Mouse (Mus musculus) kidney, adult 11 months (tissue): ENCODE results near the gene Tnrc6a.
"Not testable (repeated sequence)": the region's sequence is repeated elsewhere in the genome, so short reads cannot be mapped to it uniquely, and the experiment has no call there.

Source experiments
- DNase-seq: peaks from one replicate; pipeline ENCODE4 v3.0.0; 2022

Gene Tnrc6a

DNA sequence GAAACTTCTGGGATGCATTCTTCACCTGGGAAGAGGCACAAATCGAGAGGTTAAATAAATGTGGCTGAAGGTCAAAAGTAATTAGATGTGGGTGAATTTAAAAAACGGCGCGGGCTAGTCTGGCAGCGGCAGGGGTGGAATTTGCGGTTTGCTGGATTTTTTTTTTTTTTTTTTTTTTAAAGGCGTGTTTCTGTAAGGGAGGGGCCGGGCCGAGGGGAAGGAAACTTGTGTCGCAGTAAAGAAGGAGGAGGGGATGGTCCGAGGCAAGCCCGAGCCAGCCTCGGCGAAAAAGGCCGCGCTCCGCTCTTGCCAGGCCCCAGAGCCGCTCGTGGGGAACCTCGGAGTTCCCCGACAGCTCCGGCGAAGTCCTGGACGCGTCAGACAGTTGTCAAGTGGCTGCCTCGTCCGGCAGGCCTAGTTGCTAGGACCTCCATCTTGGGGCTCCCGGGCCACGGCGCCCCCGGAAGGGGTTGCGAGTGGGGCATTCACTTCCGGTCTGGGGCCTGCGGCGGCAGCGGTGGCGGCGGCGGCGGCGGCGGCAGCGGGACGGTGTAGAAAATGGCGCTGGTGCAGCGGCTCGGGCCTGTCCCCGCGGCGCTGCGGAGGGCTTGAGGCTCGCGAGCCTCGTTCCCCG lies at the start of gene Tnrc6a:
Tnrc6a (plus strand) TSS at position 221 of the 634 bp plus-strand sequence.
- DNase-seq: peak; percentile 95

- DNase-seq: no peak
Observed at GRCm38 (mm10) chr7:123082236-123082635, 41.4 kb upstream of the Tnrc6a start.

- DNase-seq: no peak
Observed at GRCm38 (mm10) chr7:123083441-123084123, 40.1 kb upstream of the Tnrc6a start.

DNA sequence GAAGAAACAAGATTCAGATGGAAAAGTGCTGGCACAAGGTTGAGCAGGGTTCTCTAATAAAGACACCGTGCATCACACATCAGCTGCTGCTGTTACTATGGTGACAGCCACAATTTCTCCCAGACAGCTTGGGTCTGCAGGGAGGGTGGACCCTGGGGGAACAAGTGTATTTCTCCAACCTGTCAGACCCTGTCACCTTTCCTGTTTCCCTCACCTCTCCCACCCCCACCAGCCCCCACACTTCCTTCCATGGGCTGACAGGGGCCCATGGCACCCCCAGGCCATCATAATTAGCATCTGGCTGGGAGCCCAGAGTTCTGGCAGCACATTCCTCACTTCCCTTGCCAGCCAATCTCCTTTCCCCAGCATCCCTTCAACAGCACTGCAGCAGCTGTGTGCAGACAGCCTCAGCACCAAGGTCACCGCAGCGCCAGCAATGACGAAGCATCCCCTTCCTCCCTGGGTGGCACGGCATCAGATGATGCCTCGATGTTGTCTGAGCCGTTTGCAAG lies 39.4 kb upstream of the Tnrc6a start:
- DNase-seq: peak; percentile 86

GRCm38 (mm10) chr7:123084708-123085107 lies 39.0 kb upstream of the Tnrc6a start:
- peak; percentile 31 for DNase-seq

GRCm38 (mm10) chr7:123088920-123089319 lies 34.8 kb upstream of the Tnrc6a start:
- DNase-seq: no peak

DNA sequence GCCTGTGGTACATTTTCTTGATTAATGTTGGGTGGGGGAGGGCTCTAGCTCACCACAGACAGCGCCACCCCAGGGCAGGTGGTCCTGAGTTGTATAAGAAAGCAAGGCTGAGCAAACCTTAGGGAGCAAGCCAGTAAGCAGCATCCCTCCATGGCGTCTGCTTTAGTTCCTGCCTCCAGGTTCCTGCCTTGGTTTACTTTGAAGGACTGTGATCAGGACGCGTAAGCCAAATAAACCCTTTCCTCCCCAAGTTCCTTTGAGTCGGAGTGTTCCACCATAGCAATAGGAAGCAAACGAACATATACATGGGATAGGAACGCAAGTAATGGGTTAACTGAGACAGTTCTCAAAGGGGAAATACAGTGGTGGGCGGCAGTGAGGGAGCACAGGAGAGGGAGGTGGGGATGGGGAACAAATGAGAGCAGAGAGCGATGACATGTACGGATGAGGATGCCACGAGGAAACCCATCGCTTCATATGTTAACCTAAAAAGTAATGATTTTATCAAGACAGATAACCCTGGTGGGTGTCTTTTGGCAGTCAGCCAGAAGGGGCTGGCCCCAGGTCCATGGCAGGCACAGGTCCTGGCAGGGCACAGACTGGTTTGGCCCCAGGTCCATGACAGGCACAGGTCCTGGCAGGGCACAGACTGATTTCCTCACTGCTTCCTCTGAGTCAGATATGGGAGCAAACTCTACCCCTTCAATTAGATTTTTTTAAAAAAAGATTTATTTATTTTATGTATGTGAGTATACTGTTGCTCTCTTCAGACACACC lies 27.2 kb upstream of the Tnrc6a start:
- no peak for DNase-seq

- DNase-seq: peak; percentile 79
Observed at GRCm38 (mm10) chr7:123097891-123098750, 25.6 kb upstream of the Tnrc6a start.

DNA sequence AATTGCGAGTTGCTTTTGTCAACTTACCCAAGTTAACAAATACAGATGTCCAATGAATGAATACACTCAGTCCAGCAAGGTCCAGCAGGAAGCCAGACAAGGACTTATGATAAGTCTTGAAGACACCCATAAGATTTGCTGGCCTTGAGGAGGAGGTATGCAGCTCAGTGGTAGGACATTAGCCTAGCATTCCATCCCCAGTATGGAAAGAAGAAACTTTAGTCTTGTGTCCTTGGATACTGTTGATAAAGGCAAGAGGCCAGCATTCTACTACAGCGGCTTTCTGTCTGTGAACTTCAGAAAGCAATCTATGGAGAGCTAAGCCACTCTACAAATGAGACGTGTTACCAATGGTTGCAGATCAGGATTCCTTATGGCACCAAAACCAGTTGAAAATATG lies 22.4 kb upstream of the Tnrc6a start:
- DNase-seq: no peak

DNA sequence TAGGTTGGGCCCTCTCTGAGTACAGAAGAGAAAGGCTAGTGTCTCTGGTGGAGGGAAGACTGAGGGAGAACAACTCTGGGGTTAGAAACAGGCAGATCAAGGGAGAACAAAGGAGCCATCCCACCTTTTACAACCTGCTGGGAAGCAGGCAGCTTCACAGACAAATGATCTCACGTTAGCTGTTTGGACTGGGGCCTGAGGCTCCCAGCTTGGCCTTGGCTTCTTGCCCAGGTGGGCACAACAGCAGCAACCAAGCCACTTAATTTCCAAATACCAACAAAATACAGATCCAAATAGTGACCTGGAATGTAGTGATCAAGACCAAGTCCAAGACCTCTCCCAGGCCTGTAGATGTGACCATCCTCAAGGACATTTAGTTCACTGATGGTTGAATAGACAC lies 18.3 kb upstream of the Tnrc6a start:
- DNase-seq: not testable (repeated sequence)

DNA sequence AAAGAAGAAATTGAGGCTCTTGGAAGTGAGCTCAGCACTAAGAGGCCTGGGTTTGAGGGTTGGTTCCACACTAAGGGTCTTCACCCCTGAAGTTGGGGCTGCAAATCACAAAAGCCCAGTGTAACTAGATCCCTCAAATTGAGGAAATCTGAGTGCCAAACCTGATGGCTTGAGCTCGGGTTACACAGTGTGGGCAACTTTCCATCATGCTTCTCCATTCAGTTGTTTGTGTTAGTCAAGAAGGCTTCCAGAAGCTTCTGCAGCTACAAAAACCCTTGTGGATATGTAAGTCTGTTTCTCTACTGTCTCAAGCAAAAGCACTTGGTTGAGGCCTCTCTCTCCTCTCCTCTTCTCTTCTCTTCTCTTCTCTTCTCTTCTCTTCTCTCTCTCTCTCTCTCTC lies 17.8 kb upstream of the Tnrc6a start:
- no peak for DNase-seq

DNA sequence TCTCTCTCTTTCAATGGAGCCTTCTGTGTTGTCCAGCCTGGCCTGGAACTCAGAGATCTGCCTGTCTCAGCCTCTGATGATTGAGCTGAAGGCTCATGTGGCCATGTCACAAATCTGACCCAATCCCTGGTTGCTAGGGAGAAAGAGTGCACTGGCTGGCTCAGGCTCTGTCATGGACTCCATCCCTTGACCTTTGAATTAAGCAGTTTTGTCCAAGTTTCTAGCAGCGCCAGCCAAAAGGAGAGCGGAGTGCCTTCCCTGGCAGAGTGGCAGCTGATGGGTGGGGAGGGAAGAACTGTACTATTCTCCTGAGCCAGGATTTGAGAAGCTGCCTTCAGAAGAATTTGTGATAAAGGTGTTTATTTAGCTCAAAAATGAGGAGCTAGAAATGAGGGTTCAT lies 17.4 kb upstream of the Tnrc6a start:
- DNase-seq: no peak

DNA sequence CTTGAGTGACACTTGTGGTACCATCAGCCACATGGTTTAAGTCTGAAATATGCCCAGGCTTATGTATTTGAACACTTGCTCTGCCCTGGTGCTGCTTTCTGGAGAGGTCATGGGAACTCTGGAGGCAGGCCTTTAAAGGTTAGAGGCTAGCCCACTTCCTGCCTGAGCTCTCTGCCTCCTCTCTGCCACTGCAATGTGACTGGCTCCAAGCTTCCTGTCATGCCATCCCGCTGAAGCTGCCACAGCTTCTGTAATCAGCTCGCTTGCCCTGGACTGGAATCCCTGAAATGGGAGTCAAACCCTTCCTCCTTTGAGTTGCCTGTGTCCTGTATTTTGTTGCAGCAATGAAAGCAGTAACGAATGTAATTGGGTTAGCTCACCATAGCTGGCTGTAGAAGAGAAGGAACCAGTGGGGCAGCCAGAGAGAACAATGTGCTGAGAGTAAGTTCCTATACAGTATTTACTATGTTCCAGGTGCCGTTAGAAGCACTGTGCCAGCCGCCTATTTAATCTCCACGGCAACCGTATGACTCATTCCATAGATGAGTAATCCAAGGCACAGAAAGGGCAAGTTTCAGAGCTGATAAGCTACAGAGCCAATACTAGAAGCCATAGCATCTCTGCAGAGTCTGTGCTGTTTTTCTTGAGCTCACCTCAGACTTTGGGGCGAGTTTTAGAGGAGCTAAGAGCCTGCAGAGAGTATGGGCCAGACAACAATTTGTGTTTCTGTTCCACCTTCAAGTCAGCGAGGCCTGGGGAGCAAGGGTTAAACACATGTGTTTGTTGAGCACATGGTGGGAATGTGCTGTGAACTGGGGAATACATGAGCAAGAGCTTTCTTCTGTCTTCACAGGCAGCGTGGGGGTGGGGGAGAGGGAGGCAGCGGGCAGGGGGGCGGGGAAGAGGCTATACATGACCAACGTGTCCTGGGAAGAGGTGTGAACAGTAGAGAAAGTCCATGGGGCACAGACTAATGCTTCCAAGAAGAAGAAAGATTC lies 15.3 kb upstream of the Tnrc6a start:
- no peak for DNase-seq

- DNase-seq: no peak
Observed at GRCm38 (mm10) chr7:123109361-123110000, 14.2 kb upstream of the Tnrc6a start.

DNA sequence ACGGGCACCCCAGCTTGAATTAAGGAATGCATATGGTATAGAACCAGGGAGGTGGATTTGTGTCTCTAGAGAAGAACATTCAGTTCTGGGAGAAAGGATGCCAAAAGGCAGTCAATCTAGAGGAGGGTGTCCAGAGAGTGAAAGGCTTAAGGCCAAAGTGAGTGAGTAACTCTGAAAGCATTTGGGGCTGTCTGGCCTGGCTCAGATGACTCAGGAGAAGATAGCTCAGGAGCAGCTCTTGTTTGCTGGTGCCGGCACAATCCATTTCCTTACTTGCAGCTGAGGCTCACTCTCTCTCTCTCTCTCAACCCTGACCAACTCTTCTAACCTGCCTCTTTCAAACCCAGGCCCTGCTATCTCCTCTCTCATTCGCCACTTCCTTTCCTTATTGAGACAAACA lies 13.6 kb upstream of the Tnrc6a start:
- no peak for DNase-seq

GRCm38 (mm10) chr7:123113590-123113989 lies 10.1 kb upstream of the Tnrc6a start:
- no peak for DNase-seq

DNA sequence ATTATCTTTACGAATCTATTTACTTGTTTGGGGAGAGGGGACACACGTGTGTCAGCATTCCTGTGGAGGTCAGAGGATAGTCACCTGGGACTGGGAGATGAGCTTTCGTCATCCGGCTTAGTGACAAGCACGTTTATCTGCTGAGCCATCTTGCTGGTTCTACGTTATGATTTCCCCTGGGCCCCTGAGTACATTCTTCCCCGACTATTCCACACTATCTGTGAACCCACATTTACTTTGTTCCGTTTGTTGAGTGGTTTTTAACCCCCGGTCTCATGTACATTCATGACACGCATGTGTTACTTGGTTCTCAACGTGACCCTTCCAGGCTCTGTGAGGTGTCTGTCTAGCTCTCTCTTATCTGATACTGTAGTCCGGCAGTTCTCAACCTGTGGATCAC lies 6.9 kb upstream of the Tnrc6a start:
- no peak for DNase-seq

DNA sequence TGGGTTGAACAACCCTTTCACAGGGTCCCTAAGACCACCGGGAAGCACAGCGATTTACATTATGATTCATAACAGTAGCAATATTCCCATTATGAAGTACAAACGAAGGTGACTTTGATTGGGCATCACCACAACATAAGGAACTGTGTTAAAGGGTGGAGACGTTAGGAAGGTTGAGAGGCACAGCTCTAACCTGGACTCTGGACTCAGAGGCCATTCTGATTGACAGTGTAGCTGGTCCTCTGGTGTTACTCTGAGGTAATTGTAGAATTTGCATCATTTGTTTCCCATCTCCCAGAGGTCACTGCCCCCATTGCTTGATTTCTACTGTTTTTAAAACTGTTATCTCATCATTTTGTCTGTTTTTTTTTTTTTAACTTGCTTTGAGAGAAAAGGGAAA lies 6.5 kb upstream of the Tnrc6a start:
- no peak for DNase-seq

- DNase-seq: no peak
Observed at GRCm38 (mm10) chr7:123120516-123120915, 3.2 kb upstream of the Tnrc6a start.

DNA sequence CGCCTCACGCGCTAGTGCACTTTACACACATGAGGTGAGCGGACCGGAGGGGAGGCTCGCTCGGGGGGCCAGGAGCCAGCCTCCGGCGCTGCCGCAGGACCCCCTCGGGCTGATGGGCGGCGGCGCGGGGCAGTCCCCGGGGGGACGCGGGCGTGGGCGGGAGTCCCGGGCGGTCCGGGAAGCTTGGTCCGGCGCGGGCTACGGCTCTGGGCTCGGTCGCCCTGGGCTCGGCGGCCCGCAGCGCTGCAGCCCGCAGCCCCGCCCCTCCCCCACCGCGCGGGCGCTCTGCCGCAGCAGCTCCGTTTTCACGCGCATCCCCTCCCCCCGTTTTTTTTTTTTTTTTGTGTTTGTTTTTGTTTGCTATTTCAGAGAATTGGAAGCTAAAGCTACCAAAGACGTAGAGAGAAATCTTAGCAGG lies 623 bp downstream of the Tnrc6a start:
- no peak for DNase-seq

DNA sequence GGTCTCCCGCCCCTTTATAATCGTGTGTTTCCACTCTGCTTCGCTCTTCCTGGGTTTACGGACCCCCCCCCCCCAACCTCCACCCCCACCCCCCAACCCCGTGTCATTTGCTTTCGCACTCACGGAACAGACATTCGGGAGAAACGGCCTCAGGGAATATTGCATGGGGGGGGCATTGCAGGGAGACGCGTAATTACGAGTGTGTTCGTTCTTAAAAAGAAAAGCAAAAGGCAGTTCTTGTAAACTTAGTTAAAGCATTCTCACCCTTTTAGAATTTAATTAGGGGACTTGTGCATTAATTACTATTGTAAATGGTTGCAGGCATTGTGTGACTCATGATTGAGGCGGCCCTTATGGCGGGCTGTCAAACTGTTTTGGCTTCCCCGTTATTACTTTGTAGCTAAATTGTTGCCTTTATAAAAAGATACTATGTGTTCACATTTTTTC lies 1.1 kb downstream of the Tnrc6a start:
- DNase-seq: no peak
